Mouse (Mus musculus): ENCODE measurements around the gene Gclc.

GRCm38 (mm10) chr9:77782201-77782600 lies 27.9 kb downstream of the Gclc start:
- TF ChIP-seq CTCF (IDR thresholded peaks at IDR 0.05; ENCODE audit: control insufficient read depth, insufficient read depth, insufficient read length) (no peak), MYOD1 (IDR thresholded peaks at IDR 0.05; ENCODE audit: control insufficient read depth, insufficient read length, low read depth) (no peak), MAX (IDR thresholded peaks at IDR 0.05) (no peak), CEBPB (IDR thresholded peaks at IDR 0.05; ENCODE audit: low read depth) (no peak)
